Mouse (Mus musculus): ENCODE data around the gene Gm20388.

Gm20388 gene

GRCm38 (mm10) chr8:122268861-122269260 is 2358.2 kb downstream of the Gm20388 start:
- DNase-seq = no peak

- DNase-seq = peak; percentile 46 to 53
Measured at GRCm38 (mm10) chr8:122269404-122269803, 2358.8 kb downstream of the Gm20388 start.

- DNase-seq = no peak
Measured at GRCm38 (mm10) chr8:122270555-122270954, 2359.9 kb downstream of the Gm20388 start.

GRCm38 (mm10) chr8:122273152-122273551 is 2362.5 kb downstream of the Gm20388 start:
- DNase-seq = peak; percentile 71 to 73

- no peak for DNase-seq
Measured at GRCm38 (mm10) chr8:122273826-122274225, 2363.2 kb downstream of the Gm20388 start.

GRCm38 (mm10) chr8:122274651-122275391 is 2364.2 kb downstream of the Gm20388 start:
- no peak for DNase-seq

- no peak for DNase-seq
Measured at GRCm38 (mm10) chr8:122276308-122276707, 2365.7 kb downstream of the Gm20388 start.

GRCm38 (mm10) chr8:122277204-122277995 is 2366.8 kb downstream of the Gm20388 start:
- DNase-seq = no peak

GRCm38 (mm10) chr8:122280156-122280555 is 2369.5 kb downstream of the Gm20388 start:
- no peak for DNase-seq

GRCm38 (mm10) chr8:122280588-122281316 is 2370.1 kb downstream of the Gm20388 start:
- peak in 1 of 2 experiments; percentile 26 for DNase-seq

GRCm38 (mm10) chr8:122281317-122282034 is 2370.8 kb downstream of the Gm20388 start:
- DNase-seq = peak; percentile 98 to 99

- no peak for DNase-seq
Measured at GRCm38 (mm10) chr8:122282035-122282358, 2371.4 kb downstream of the Gm20388 start, which contains the start of gene Zfpm1. Gene Zfpm1, plus strand, starts transcription at chr8:122282141.

GRCm38 (mm10) chr8:122282501-122283355 is 2372.1 kb downstream of the Gm20388 start:
- peak; percentile 53 to 54 for DNase-seq

- peak; percentile 46 to 58 for DNase-seq
Measured at GRCm38 (mm10) chr8:122283356-122284202, 2372.9 kb downstream of the Gm20388 start.

- DNase-seq = peak; percentile 75 to 81
Measured at GRCm38 (mm10) chr8:122284203-122284658, 2373.6 kb downstream of the Gm20388 start.

GRCm38 (mm10) chr8:122284659-122285261 is 2374.1 kb downstream of the Gm20388 start:
- peak; percentile 37 to 59 for DNase-seq

- peak in 1 of 2 experiments; percentile 22 for DNase-seq
Measured at GRCm38 (mm10) chr8:122285727-122286126, 2375.1 kb downstream of the Gm20388 start.

GRCm38 (mm10) chr8:122286899-122287298 is 2376.3 kb downstream of the Gm20388 start:
- no peak for DNase-seq

GRCm38 (mm10) chr8:122287742-122288141 is 2377.1 kb downstream of the Gm20388 start:
- DNase-seq = no peak

- no peak for DNase-seq
Measured at GRCm38 (mm10) chr8:122288344-122288743, 2377.7 kb downstream of the Gm20388 start.
